Mouse (Mus musculus) heart, adult 18-20 months (tissue): Measurements from ENCODE around the gene Lrrc8a. TPM values are rescaled to one million over a fixed set of nuclear protein-coding genes. Genes with fewer than 3 reads are reported as not detected.

ENCODE experiments used
- DNase-seq, 2 experiments: peaks; one replicate each; pipeline ENCODE4 v3.0.0; 2021 to 2022; ENCODE audit warnings: mixed read lengths in 1 of 2
- total RNA-seq, 2 experiments: library from RNA; stranded (reverse); gene quantifications; 2 replicates each; pipeline ENCODE4 v1.2.3; 2021

The Lrrc8a gene
- total RNA-seq, 2 experiments from 2014 or later, result 77.9 to 86.5 TPM

DNA sequence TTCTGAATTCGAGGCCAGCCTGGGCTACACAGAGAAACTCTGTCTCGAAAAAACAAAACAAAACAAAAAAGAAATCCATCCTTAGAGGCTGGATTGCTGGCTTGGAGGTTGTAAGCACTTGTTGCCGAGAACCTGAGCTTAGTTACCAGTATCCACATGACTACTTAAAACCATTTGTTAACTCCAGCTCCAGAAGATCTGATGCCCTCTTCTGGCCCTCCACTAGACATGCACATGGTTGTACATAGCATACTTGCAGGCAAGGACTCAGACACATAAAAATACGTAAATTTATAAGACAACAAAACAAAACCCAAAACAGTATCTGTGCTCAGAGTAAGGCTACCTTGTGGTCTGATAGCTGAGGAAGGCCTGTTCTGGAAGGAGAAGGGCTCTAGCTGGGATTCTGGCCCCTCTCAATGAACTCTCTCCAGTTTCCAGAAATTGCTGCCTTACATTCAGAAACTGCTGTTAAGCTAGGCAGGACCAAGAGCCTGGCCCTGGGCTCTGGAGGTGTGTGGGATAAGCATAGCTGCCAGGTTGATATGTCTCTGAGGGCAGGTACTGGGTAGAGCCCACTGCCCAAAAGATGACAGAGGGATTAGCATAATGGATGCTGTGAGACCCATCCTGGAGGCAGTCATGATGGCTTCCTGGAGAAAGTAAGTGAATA lies 23.7 kb downstream of the Lrrc8a start:
- peak in 1 of 2 experiments; percentile 34 for DNase-seq

DNA sequence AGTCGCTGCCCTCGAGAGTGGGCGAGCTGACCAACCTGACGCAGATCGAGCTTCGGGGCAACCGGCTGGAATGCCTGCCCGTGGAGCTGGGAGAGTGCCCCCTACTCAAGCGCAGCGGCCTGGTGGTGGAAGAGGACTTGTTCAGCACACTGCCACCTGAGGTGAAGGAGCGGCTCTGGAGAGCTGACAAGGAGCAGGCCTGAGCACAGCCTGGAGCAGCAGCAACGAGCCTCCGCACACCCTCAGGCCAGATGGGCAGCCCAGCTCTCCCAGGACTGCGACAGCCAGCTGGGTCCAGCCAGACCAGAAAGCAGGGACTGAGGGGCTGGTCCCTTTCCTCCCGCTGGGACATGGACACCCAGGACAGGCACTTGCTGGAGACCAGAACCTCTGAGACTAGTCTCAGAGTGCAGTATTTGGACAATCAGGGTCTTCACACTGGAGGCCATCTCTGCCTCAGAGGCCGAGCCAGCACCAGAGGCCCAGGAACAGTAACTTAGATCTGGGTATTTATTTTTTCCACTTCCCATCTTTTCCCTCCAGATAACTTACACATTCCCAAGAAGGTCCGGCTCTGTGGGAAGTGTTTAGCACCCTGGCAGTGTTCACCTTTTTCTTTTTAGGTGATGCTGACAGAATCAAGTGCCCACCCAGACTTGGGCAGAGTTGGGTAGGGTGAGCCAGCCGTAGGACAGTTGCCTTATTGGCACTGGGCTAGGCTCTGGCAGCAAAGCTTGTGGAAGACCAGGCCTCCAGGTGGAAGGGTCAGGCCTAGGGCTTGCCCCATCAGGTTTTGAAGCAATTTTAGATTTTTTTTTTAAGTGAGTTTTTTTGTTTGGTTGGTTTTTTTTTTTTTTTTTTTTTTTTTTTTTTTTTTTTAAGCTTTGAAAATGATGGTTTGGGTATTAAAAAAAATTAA lies 24.7 kb downstream of the Lrrc8a start:
- no peak for DNase-seq

DNA sequence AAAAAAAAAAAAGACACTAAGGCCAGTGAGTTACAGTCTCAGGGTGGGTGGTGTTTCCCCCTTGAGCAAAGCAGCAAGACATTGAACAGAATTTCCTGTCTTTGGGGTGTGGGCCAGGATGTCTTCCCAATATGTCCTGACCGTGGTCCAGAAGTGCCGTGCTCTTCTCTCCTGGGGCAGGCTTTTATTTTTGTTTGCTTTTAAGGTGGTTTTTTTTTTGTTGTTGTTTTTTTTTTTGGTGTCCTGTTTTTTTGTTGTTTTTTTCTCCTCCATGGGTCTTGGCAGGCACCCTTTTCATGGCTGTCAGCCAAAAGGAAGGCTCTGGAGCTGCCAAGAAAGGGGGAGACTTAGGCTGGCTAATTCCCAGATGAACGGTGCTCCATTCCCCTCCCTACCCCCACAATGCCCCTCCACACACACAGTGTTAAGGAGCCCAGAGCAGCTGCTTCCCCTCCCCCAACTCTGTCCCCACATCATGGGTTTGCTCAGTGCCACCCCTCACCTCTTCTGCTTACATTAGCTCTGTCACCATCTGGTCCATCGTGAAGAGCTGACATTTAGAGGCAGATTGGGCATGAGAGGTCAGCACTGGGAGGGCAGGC lies 25.4 kb downstream of the Lrrc8a start:
- peak; percentile 86 for DNase-seq

DNA sequence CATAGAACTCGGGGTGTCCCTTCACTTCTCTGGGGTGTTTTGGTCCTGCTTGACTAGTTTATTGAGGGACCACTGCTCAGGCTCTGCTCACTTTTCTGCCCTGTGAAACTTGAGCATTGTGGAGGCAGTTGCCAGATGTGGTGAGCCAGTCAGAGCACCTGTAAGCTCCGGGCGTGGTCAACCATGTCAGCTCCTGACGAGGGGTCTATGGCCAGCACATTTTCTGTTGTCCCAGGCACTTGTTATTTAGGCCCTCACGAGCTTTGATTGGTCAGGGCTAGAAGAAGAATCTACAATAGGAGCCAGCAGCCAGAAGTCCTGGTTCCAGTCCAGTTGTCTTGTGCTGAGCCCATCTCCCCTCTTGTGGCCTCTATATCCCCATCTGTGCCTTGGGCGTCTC lies 26.3 kb downstream of the Lrrc8a start:
- DNase-seq, result peak in 1 of 2 experiments; percentile 36

DNA sequence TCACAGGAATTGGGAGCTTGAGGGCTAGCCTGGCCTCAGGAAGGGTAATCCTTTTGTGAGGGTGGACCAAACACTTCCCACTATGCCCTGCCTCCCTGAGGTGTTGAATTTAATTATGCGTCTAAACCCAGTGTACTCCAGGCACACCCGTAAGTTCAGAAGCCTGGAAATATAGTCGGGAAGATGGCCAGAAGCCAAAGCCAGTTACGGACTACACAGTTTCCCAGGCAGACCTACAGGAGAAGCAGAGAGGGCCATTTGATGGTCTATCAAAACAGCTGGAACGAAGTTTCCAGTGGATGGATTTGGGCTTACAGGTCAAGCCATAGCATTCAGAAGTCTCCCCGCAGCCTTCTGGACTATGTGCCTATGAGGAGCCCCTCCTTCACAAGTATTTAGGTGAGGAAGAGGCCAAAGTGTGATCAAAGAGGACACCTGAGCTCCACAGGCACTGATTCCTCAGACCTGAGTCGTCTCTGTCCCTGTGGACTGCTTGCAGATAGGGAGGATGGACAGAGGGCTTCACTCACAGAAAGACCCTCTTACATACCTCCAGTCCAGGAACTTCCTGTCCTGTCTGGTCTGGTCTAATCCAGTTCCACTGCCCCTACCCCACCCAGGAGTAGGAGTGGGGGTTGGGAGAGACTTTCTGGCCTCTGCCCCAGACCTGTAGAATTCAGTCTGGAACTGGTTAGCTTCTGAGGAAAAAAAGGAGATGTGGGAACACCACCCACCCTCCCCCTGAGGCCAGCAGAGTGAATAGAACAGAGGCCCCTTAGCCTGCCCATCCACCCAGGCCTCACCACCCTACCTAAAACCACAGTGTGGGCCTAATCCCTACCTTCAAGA lies 27.4 kb downstream of the Lrrc8a start:
- DNase-seq, result peak; percentile 62 to 66

DNA sequence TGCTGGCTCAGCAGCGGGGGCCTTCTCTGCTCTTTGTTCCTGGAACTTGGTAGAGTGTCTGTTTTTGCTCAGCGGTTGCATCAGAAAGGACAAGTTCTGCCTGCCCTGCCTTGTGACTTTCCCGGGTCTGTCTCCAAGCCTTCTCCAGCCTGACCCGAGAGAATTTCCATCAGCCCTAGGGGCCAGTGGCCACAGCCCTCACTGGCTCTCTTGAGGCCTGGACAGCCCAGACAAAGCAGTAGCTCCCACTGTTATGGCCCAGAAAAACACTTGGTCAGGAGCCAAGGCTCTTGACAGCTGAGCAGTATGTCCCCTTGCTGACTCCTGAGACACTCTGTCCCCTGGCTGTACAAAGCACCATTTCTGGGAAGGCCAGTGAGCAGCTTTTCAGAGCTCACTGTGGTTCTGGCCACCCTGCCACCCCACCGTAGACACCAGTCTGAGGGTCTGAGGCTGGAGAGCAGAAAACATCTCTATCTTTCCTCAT lies 28.3 kb downstream of the Lrrc8a start, which contains the start of gene Phyhd1:
Phyhd1 (plus strand) TSS at position 437 of the 487 bp plus-strand sequence.
- DNase-seq, result peak; percentile 93 to 97

DNA sequence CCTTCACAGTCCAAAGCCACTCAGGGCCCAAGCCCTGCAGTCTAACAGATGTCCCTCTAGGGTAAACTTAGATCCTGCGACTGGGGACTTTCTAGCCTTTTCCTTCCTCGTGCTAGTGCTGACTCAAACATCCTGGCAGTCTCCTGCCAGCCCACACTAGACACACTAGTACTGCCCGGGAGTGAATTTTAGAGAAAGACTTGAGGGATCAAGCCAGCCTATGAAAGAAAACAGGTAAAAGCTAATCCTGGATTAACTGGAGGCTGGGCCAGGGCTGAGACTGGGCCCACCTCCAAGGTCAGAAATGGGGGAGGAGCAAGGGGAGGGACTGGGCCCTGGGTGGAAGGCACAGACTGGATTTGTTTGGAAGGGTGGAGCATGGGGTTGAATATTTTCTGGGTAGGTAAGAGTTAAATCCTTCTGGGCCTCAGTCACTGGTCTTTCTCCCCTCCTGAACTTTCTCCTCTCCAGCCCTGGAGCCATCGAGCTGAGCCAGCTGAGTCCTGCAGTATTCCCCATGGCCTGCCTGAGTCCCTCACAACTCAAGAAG lies 29.0 kb downstream of the Lrrc8a start:
- DNase-seq, result peak; percentile 92

DNA sequence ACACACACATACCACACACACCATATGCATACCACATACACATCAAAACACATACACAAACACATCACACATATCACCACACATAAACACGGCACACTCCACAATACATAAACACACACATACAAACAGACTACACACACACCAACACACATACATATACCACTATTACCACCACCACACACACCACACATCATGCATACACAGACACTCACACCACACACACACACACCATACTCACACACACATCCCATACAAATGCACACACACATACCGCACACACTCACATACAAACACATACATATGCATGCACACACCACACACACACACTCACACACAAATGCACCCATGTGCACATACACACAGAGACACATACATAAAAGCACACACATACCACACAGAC lies 30.0 kb downstream of the Lrrc8a start:
- DNase-seq, result no peak

DNA sequence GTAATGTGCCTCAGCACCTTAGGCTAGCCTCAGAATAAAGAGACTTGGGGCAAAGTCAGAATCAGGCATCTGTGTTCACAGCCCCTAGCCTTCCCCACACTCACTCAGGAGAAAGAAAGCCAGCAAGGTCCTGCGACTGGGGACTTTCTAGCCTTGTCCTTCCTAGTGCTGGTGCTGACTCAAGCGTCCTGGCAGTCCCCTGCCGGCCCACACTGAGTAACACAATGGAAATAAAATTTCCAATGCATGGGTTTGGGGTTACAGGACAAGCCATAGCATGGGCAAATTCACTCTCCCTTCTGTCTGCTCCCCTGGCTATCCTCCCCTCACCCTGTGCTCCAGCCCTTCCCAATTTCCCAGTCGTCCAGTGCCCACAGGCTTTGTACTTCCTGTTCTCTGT lies 30.9 kb downstream of the Lrrc8a start:
- peak in 1 of 2 experiments; percentile 38 for DNase-seq

DNA sequence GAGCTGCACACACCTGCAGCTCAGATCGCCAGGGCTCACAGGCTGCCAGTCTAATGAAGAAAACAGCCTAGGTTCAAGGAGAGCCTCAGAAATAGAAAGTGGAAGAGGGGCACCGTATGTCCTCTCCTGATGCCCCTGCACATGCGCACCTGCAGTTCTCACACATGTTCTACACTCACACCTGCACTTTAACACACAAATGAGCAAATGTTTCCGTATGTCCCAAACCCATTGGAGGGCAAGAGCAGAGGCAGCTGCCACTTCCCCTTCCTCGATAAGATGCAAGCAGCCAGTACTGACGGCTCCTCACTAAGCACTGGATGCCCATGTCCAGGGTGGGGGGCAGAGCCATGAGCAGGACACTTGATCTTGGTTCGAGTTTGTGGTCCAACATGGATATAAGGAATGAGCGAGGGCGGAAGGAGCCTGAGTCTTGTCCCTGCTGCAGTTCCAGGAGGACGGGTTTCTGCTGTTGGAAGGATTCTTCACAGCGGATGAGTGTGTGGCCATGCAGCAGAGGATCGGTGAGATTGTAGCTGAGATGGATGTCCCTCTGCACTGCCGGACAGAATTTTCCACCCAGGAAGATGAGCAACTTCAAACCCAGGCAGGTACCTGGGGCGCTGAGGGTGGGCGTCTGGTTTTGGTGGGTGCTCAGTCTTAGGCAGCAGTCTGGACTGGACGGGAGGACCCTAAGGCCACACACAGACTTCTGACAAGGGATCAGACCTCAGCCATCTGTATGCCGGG lies 31.9 kb downstream of the Lrrc8a start:
- peak in 1 of 2 experiments; percentile 35 for DNase-seq

DNA sequence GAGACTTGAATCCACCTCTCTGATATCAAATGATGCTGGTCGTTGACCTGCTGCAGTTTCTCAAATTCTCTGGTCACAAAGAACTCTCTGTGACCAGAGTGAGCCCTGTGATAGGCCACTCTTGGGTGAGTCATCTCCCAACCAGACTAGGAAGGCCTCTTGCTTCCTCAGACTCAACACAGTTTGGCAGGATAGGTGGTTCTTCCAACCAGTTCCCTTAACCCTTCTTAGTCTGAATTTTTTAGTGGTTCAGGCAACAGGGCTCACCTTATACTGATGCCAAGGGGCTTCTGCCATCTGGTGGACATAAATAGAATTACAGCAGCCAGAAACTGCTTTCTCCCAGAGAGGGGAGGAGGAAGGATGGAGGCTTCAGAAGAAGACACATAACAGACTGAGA lies 32.6 kb downstream of the Lrrc8a start:
- peak; percentile 88 to 94 for DNase-seq

DNA sequence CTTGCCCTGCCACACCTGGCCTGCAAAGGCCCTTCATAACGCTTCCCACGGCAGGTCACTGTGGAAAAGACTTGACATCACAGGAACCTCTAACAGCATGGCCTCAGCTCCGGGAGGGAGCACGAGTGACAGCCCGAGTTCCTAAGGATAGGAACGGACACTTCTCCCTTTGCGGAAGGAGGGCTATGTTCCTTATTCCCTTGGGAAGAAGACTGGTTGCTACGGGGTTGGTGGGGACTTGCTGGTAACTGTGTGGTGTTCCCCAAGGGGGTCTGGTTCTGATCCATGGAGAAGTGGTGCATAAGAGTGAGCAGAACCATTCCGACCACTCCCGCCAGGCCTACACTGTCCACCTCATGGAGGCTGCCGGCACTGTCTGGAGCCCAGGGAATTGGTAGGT lies 43.2 kb downstream of the Lrrc8a start, which contains the start of gene Gm28038:
Gm28038 (plus strand) TSS at position 301 of the 400 bp plus-strand sequence.
- DNase-seq, result no peak

DNA sequence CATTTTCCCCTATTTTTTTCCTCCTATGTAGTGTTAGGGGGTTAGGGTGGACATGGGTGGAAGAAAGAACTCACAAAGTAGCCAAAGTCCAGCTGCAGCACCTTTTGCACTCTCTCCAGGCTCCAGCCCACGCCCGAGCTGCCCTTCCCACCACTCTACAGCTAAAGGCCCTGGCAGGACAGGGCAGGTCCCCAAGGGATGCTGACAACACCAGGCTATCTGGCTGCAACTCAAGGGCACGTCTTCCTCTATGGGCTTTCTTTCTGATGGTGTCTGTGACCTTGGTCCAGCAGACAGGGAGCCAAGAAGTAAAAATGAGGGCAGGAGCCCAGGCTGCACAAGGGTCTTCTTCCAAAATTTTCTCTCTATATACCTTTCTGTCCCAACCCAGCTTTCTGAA lies 44.1 kb downstream of the Lrrc8a start:
- DNase-seq, result no peak

DNA sequence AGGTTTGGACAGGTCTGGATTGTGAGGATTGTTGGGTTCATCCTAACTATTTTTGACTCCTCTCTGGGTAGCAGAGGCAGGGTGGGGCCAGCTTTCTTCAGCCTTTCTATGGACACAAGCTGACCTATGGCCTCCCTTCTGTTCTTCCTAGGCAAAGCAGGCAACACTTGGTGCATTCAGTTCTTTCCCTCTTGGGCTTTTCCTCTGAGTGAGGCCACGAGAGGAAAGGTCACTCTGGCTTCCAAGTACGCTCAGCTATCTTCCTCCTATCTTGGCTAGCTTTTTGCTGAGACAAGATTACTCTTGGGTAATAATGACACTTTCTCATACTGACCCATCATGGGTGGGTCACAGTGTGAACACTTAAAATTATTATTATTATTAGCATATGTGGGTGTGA lies 45.7 kb downstream of the Lrrc8a start:
- no peak for DNase-seq

DNA sequence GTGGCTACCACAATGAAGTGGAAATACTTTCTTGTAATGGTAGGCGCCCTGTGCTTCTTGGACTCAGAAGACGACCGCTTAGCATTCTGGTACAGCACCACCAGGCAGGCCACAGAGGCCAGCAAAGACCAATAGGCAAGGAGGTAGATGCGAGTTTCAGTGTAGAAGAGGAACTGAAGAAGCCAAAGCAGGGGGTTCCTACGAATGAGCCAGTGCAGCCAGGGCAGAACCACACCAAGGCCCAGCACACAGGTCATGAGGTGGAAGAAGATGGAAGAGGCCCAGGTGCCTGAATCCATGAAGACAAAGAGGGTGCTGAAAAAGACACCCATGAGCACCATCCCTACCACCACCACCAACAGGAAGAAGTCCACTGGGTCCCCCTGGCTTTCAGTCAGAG lies 47.5 kb downstream of the Lrrc8a start:
- no peak for DNase-seq

DNA sequence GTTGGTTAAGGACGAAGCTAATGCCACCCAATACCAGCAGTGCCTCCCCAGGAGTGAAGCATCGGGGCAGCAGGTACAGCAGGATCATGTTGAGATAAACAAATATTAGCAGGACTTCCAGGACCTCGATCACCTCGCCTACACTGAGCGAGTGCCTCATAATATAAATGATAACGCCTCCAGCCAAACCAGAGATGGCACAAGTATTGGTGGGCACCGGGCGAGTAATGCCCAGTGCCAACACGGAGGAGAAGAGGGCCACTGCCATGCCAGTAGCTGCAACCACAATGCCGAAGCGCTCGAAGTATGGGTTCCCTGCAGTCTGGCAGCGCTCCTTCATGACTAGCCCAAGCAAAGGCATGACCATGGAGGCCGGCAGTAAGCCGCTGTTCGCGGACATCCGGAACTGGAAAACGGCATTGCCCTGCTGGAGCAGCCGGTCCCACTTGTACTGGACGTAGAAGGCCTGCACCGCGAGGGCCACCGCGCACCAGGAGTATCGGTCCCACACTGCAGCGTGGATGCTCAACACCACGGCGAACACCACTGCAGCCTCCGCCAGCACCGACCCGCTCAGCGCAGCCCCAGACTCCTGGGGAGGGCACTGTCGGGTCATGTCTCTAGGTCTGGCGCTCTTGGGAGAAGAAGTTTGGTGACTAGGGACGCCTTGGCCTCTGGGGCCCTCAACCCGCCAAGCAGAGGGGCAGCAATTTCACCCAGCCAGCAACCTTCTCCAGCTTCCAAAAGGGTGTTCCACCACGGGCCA lies 48.1 kb downstream of the Lrrc8a start:
- DNase-seq, result peak in 1 of 2 experiments; percentile 26

DNA sequence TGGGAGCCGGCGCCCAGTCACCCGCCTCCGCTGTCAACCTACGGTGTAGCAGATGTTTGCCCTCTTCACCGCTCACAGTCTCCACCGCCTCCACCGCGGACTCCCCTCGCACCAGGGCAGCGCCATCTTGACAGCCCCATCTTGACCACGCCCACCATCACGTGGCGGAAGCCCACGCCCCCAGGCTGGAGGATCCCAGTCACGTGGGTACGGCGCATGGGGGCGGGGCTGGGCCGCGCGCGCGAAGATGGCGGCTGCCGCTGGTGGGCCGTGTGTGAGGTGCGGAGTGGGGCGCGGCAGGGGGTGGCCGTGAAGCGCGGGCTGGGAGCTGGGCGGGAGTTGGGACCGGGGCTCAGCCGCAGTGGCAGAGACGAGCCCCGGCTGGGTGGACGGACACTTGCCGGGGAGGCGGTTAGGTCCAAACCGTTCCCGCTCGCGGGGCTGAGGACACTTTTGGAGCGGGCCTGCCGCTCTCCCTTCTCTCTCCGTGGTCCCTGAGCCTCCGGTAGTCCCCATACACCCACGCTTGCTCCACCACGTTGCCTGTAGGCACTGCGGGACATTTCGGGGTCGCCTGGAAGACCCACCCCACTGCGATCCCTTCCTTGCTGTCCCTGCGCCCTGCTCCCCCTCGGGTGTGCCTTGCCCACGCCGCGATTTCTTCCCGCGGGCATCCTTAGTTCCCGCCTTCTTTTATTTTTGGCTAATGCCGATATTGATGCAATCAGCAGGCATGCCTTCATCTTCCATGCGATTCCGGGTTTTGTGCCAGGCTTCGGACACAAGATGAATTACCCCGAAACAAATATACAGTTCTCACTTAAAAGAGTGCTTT lies 48.9 kb downstream of the Lrrc8a start, which contains the start of the genes Dolk and Nup188:
Dolk (minus strand) TSS at position 143 of the 835 bp plus-strand sequence.
Nup188 (plus strand) TSS at position 206 of the 835 bp plus-strand sequence.
- peak; percentile 96 to 98 for DNase-seq

DNA sequence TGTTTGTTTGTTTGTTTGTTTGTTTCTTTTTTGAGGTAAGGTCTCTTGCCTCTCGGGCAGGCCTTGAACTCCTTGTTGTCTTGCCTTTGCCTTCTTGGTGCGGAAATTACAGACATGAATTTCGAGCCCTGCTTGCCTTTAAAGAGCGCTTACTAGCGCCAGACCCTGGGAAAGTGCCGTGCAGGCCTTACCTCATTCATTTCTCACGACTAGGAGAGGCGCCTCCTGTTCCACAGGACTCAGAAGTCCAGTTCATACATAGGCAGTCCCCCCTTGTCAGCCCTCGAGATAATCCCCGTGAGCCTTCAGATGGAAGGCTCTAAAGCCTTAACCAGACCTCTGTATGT lies 49.5 kb downstream of the Lrrc8a start:
- DNase-seq, result no peak

DNA sequence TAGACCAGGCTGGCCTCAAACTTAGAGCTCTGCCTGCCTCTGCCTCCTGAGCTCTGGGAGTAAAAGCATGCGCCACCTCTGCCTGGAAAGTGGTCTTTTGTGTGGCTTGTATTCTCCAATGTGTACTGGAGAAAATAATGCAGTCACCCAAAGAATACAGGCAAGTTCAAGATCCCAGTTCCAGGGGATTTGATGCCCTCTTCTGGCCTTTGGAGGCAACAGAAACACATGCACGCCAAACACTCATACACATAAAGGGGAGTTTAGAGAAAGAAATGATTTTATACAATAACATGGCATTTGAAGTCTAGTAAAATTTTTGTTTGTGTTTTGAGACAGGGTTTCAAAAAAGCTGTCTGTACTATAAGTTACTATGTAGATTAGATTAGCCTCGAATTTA lies 62.0 kb downstream of the Lrrc8a start:
- DNase-seq, result no peak
